Mouse (Mus musculus) C2C12 (cell line): ENCODE results near the gene Mbtps2. TPM values are rescaled to one million over a fixed set of nuclear protein-coding genes. Genes with fewer than 3 reads are reported as not detected.

Experiments
- H3K27me3 ChIP-seq: one replicate; pipeline ENCODE4 v1.6.1; 2011; ENCODE audit not compliant: control insufficient read depth, insufficient read depth, insufficient read length
- H3K36me3 ChIP-seq: one replicate; pipeline ENCODE4 v1.6.1; 2011; ENCODE audit not compliant: control insufficient read depth, insufficient read depth
- H3K4me3 ChIP-seq: one replicate; pipeline ENCODE4 v1.5.1; 2011; ENCODE audit warnings: mild to moderate bottlenecking, control low read depth; ENCODE audit not compliant: poor library complexity, insufficient read depth, severe bottlenecking
- H3K79me2 ChIP-seq: one replicate; pipeline ENCODE4 v1.6.1; 2011; ENCODE audit not compliant: control insufficient read depth, insufficient read depth
- H3K79me3 ChIP-seq: one replicate; pipeline ENCODE4 v1.6.1; 2011; ENCODE audit warnings: low read depth, control low read depth
- H3ac ChIP-seq: one replicate; pipeline ENCODE3; 2011; ENCODE audit warnings: low read depth; ENCODE audit not compliant: control insufficient read depth, insufficient read length
- CEBPB ChIP-seq: IDR thresholded peaks from one replicate; pipeline ENCODE4 v1.6.1; 2011; ENCODE audit warnings: low read depth, mild to moderate bottlenecking, control low read depth, moderate library complexity
- CTCF ChIP-seq: IDR thresholded peaks from one replicate; pipeline ENCODE4 v1.5.1; 2011; ENCODE audit not compliant: control insufficient read depth, insufficient read depth, insufficient read length
- FOSL1 ChIP-seq: IDR thresholded peaks from one replicate; pipeline ENCODE4 v1.8.0; 2011; ENCODE audit warnings: mild to moderate bottlenecking, low read length; ENCODE audit not compliant: poor library complexity, insufficient read depth, severe bottlenecking
- MAX ChIP-seq: IDR thresholded peaks from one replicate; pipeline ENCODE4 v1.6.1; 2011; ENCODE audit warnings: mild to moderate bottlenecking, control low read depth
- MYOD1 ChIP-seq: IDR thresholded peaks from one replicate; pipeline ENCODE4 v1.6.1; 2011; ENCODE audit warnings: low read depth; ENCODE audit not compliant: control insufficient read depth, insufficient read length
- MYOG ChIP-seq: IDR thresholded peaks from one replicate; pipeline ENCODE4 v1.6.1; 2011; ENCODE audit not compliant: control insufficient read depth, insufficient read length; ENCODE audit errors: extremely low read depth
- USF1 ChIP-seq: IDR thresholded peaks from one replicate; pipeline ENCODE4 v1.6.1; 2011; ENCODE audit warnings: low read depth, mild to moderate bottlenecking, control low read depth, moderate library complexity
- polyA plus RNA-seq: library from polyadenylated mRNA; unstranded; fragments of >200 nt; fragmentation: generic; extraction: Trizol; gene quantifications from one replicate; pipeline ENCODE4 v1.2.1, GENCODE M21; 2012; ENCODE audit warnings: missing spikeins

Mbtps2 gene
- polyA plus RNA-seq, 1 experiment = 7.2 TPM

DNA sequence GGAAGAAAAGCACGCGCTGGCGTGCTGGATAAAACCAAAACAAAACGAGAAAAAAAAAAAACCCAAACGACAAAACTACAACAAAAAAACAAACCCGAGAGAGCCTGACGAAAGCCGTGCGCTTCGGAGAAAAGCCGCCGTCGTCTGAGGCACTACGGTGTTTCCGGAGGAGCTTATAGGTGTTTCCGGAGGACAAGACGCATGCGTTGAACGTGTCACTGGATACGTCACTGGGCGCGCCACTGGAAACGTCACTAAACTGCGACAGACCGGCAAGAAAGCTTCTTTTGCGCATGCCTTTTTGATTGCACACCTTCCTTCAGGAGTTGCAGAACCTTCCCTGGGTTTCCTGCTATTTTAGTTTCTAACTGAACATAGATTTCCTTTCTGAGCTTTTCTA, 29.7 kb downstream of the Mbtps2 start, which contains the start of gene Yy2:
TSS of gene Yy2 (minus strand) at position 146 of the 400 bp plus-strand sequence.
- Histone ChIP-seq H3K79me3 (no peaks in the 10 kb centered on the region), H3K4me3 (no peak within 1 kb of the TSS), H3ac (no peak within 1 kb of the TSS), H3K27me3 (no peaks in the 10 kb centered on the region), H3K36me3 (peaks cover 7% of the 10 kb centered on the region), H3K79me2 (no peaks in the 10 kb centered on the region)
- TF ChIP-seq MYOD1 (no peak), MAX (no peak), CEBPB (no peak)

DNA sequence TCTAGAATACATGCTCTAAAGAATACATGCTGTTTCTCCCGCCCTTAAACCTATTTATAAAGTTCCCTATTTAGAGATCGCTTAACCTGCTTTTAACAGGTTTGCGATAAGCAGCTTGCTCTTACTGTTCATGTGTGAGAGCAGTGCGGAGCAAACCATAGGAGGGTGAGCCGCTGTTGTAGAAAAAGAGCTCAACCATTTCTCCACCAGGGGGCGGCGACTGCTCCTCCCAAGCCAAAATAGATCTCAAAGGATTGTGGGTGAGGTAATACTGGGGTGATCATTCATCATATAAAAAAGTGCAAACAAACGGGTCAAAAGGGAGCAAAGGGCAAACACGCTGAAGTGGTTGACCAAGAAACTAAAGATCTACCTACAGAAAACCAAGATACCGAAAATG, 34.7 kb downstream of the Mbtps2 start:
- no peak for TF ChIP-seq CTCF
- no peak for TF ChIP-seq MAX
- no peak for TF ChIP-seq USF1
- TF ChIP-seq MYOG = no peak
- no peak for TF ChIP-seq MYOD1
- TF ChIP-seq CEBPB = no peak
- TF ChIP-seq FOSL1 = no peak
- Histone ChIP-seq H3ac (no peak overlapping the region), H3K4me3 (no peak overlapping the region), H3K79me3 (no peaks in the 10 kb centered on the region), H3K27me3 (no peaks in the 10 kb centered on the region), H3K79me2 (no peaks in the 10 kb centered on the region), H3K36me3 (peaks cover 3% of the 10 kb centered on the region)

DNA sequence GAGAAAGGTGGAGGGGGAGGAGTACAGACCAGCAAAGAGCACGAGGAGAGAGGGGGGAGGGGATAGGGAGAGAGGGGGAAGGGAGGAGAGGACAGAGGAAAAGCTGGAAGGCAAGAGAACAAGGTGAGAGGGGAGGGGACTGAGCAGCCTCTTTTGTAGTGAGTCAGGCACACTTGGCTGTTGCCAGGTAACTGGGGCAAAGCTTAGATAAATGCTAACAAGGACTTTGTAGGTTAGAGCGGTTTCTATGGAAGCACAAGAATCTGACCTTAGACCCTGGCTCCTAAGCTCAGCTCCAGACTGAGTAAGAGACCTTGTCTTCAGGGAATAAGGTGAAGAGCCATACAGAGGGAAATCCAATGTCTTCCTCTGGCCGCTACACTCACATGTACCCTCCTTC, 51.4 kb downstream of the Mbtps2 start:
- Histone ChIP-seq H3K36me3 (peaks cover 6% of the 10 kb centered on the region), H3K79me3 (no peaks in the 10 kb centered on the region), H3ac (no peak overlapping the region), H3K4me3 (no peak overlapping the region), H3K27me3 (no peaks in the 10 kb centered on the region), H3K79me2 (no peaks in the 10 kb centered on the region)
- no peak for TF ChIP-seq MYOD1

DNA sequence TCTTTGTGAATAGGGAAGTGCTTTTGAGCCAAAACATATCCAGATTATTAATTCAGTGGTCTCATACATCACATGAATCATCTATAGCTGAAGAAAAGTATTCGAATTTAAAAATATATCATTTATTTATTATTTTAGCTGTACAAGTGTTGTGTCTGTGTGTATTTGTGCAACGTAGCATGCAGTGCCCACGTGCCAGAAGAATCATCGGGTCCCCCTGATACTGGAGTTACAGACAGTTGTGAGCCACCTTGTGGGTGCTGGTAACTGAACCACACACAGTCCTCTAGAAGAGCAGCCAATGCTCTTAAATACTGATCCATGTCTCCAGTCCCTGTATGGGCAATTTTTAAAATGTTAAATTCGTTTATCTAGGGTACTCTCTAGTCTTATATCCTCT, 92.1 kb downstream of the Mbtps2 start:
- H3K4me3 ChIP-seq = no peak overlapping the region
- H3K79me3 ChIP-seq = no peaks in the 10 kb centered on the region
- no peaks in the 10 kb centered on the region for H3K79me2 ChIP-seq
- no peak overlapping the region for H3ac ChIP-seq
- TF ChIP-seq CEBPB (no peak), MAX (no peak), MYOG (no peak), FOSL1 (no peak)
- H3K27me3 ChIP-seq = no peaks in the 10 kb centered on the region
- H3K36me3 ChIP-seq = no peaks in the 10 kb centered on the region

DNA sequence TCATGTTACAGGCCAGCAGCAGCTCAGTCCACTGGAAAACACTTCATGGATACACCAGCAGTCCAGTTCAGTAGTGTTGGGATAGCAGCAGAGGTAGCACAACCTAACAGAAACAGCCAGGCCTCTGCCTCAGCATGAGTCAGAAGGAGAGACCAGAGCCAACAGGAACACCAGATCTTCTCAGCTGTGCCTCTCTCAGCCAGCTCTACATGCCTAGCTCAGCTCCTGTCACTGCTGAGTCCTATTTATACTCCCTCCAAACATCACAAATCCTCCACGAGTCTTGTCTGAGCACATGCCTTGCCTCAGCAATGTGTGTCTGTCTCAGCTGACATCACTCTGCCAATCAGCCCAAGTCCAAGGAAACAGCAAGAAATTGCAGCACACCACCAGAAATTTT, 94.0 kb downstream of the Mbtps2 start:
- Histone ChIP-seq H3K27me3 (no peaks in the 10 kb centered on the region), H3ac (no peak overlapping the region), H3K36me3 (no peaks in the 10 kb centered on the region), H3K79me2 (no peaks in the 10 kb centered on the region), H3K79me3 (no peaks in the 10 kb centered on the region), H3K4me3 (no peak overlapping the region)
- TF ChIP-seq MYOG = no peak
- TF ChIP-seq USF1 = no peak
- TF ChIP-seq CEBPB = no peak
- no peak for TF ChIP-seq MAX
- TF ChIP-seq FOSL1 = no peak
- no peak for TF ChIP-seq MYOD1

DNA sequence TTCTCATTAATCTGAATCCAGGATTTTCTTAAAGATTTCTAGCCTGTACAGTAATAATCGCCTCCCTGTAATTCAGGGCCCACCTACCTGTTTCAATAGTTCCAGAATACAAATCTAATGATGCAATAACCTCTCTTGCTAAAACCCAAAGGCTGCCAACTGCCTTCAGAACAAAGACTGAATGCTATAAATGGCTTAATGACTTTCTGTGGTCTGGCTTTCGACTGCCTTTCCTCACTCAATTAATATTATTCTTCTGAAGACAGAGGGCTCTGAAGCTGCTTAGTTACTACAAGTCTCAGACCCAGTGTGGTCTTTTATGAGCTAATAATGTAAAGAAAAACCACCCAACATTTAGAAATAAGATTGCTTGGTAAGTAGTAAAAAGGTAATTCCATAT, 96.6 kb downstream of the Mbtps2 start:
- Histone ChIP-seq H3K79me2 (no peaks in the 10 kb centered on the region), H3K79me3 (no peaks in the 10 kb centered on the region), H3K4me3 (no peak overlapping the region), H3K27me3 (no peaks in the 10 kb centered on the region), H3ac (no peak overlapping the region), H3K36me3 (no peaks in the 10 kb centered on the region)
- TF ChIP-seq MAX (no peak), MYOG (no peak), FOSL1 (no peak), MYOD1 (no peak), CEBPB (no peak), CTCF (no peak), USF1 (no peak)

DNA sequence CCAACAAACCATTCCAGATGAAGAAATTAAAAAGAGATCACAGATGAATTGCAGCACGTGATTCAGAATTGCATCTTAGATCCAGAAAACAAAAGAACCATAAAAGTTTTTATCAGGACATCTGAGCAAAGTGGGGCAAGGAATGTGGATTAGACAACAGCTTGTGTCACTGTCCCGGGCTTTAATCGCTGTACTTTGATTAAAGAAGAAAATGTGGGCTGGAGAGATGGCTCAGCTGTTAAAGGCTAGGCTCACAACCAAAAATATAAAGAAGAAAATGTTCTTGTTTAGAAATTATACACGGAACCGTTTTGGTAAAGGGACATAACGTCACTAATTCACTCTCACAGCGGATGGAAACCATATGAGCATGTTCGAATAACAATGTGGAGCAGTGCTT, 98.5 kb downstream of the Mbtps2 start:
- H3K79me2 ChIP-seq = no peaks in the 10 kb centered on the region
- TF ChIP-seq CTCF (no peak), USF1 (no peak), CEBPB (no peak), MYOG (no peak), FOSL1 (no peak), MAX (no peak)
- no peaks in the 10 kb centered on the region for H3K79me3 ChIP-seq
- no peak overlapping the region for H3K4me3 ChIP-seq
- no peaks in the 10 kb centered on the region for H3K36me3 ChIP-seq
- no peaks in the 10 kb centered on the region for H3K27me3 ChIP-seq
- H3ac ChIP-seq = no peak overlapping the region
